Mouse (Mus musculus): ENCODE measurements around the gene Map2k6. TPM values are rescaled to one million over a fixed set of nuclear protein-coding genes. Genes with fewer than 3 reads are reported as not detected.

Gene Map2k6
- polyA plus RNA-seq, 1 experiment: 2.9 TPM

DNA sequence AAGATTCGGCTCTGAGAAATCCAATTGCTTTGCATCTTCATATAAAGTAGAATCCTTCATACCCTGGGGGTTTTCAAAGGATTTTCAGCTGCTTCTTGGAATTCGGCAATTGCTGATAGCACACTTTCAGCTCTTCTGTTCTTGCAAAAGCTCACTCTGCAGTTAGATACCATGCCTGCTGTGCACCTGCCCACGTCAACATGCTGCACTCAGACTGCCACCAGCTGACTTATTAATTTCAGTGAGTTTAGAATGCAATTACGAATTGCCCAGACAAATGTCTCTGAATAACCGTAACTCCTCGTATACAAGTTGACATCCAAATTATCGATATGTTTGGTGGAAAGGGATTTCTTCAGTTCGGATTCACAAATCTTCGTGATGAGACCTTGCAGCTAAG is 24.9 kb upstream of the Map2k6 start:
- no peak for TF ChIP-seq CEBPB (IDR thresholded peaks at IDR 0.05; ENCODE audit: insufficient read depth, poor library complexity, severe bottlenecking)
- Histone ChIP-seq H3K4me3 (no peak overlapping the region), H3K36me3 (ENCODE audit: control insufficient read depth, insufficient read depth) (no peaks in the 10 kb centered on the region), H3ac (ENCODE audit: control insufficient read depth, insufficient read length) (no peak overlapping the region), H3K4me2 (ENCODE audit: low read depth) (no peak overlapping the region), H3K27me3 (ENCODE audit: control insufficient read depth, insufficient read depth, insufficient read length) (no peaks in the 10 kb centered on the region), H3K79me2 (ENCODE audit: control insufficient read depth, insufficient read depth) (no peaks in the 10 kb centered on the region)

DNA sequence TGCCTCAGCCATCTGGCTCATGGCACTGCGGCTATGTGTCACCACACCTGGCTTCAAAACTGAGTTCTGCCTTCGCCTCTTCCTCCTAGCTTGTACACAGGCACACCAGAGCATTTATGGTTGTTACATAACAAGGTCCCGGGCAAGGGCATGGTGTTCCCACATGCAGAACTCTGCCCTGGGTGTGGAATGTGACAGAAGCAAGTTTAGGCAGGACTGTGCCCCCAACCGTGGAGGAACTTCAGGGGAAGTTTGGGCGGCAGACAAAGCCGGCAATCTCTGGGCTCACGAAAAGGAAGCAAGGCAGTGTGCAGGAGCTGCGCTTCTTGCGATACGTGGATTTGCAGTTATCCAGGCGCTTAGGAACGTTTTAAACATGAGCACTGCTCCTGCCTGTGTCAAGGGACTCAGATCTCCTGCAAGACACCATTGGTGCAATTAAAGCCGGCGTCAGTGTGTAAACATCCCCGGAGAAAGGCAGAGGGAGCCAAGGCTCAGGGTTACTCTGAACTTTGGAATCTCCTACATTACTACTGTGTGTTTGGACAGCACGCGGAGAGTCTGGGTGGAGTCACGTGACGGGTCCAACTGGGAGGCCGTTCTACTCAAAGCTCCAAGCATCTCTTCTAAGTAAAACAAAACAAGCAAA is 19.1 kb upstream of the Map2k6 start:
- no peaks in the 10 kb centered on the region for H3K79me2 ChIP-seq (ENCODE audit: control insufficient read depth, insufficient read depth)
- H3ac ChIP-seq (ENCODE audit: control insufficient read depth, insufficient read length): no peak overlapping the region
- peak overlapping the region; percentile 51 for H3K4me2 ChIP-seq (ENCODE audit: low read depth)
- H3K4me3 ChIP-seq: no peak overlapping the region
- no peaks in the 10 kb centered on the region for H3K27me3 ChIP-seq (ENCODE audit: control insufficient read depth, insufficient read depth, insufficient read length)
- no peaks in the 10 kb centered on the region for H3K36me3 ChIP-seq (ENCODE audit: control insufficient read depth, insufficient read depth)
- TF ChIP-seq E2F4 (IDR thresholded peaks at IDR 0.05; ENCODE audit: insufficient read depth): no peak
- TF ChIP-seq POLR2AphosphoS2 (IDR thresholded peaks at IDR 0.05; ENCODE audit: insufficient read length, low read depth): no peak
- peak; percentile 70 for TF ChIP-seq USF1 (IDR thresholded peaks at IDR 0.05; ENCODE audit: low read depth)
- no peak for TF ChIP-seq REST (IDR thresholded peaks at IDR 0.05; ENCODE audit: insufficient read depth, insufficient read length)

DNA sequence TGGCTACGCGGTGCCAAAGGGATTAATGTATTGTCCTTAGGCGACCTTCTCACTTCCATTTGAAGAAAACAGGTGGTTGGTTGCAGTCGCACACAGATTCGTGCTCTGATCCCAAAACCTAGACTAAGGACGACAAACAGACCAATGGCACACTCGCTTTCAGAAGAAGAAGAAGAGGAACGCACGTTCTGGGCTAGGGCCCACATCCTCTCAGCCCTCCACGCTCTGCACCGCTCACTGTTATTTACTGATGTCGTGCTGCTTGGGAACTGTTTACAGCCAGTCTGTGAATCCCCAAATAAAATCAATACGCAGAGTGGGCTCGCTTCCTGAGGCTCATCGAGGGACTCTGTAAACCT is 18.6 kb upstream of the Map2k6 start:
- Histone ChIP-seq H3ac (ENCODE audit: control insufficient read depth, insufficient read length) (no peak overlapping the region), H3K79me2 (ENCODE audit: control insufficient read depth, insufficient read depth) (no peaks in the 10 kb centered on the region), H3K27me3 (ENCODE audit: control insufficient read depth, insufficient read depth, insufficient read length) (no peaks in the 10 kb centered on the region), H3K4me2 (ENCODE audit: low read depth) (no peak overlapping the region), H3K36me3 (ENCODE audit: control insufficient read depth, insufficient read depth) (no peaks in the 10 kb centered on the region), H3K4me3 (no peak overlapping the region)
- TF ChIP-seq TCF3 (IDR thresholded peaks at IDR 0.05; ENCODE audit: insufficient read length, low read depth): no peak

DNA sequence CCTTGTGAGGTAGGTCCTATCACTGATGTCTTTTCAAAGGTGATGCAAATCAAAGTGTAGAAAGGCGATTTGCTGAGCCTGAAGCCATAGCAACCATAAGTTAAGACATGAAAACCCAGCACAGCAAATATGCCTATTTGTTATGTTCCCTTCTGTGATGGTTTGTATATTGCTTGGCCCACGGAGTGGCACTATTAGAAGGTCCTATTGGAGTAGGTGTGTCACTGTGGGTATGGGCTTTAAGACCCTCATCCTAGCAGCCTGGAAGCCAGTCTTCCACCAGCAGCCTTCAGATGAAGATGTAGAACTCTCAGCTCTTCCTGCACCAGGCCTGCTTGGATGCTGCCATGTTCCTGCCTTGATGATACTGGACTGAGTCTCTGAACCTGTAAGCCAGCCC is 13.4 kb upstream of the Map2k6 start:
- H3ac ChIP-seq (ENCODE audit: control insufficient read depth, insufficient read length): no peak overlapping the region
- no peaks in the 10 kb centered on the region for H3K36me3 ChIP-seq (ENCODE audit: control insufficient read depth, insufficient read depth)

DNA sequence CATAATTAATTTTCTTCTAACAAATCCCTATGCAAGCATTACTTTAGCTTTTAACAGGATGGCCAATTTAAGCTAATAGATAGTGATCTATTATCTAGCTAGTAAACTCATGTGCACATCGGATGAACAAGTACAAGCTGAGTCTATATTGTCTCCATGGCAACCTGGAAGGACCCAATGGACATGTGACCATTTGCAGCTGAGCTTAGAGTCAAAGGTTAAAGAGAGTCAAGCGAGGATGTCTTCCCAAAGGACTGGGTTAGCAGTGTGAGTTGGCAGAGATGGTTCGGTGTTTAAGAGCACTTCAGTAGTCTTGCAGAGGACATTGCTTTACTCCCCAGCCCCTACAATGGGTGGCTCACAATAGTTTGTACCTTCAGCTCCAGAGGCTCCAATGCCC is 6.2 kb upstream of the Map2k6 start:
- Histone ChIP-seq H3K27me3 (ENCODE audit: control insufficient read depth, insufficient read depth, insufficient read length) (no peaks in the 10 kb centered on the region), H3K36me3 (ENCODE audit: control insufficient read depth, insufficient read depth) (no peaks in the 10 kb centered on the region), H3K4me3 (no peak overlapping the region), H3K4me2 (ENCODE audit: low read depth) (no peak overlapping the region), H3K79me2 (ENCODE audit: control insufficient read depth, insufficient read depth) (no peaks in the 10 kb centered on the region), H3ac (ENCODE audit: control insufficient read depth, insufficient read length) (no peak overlapping the region)
- TF ChIP-seq USF1 (IDR thresholded peaks at IDR 0.05; ENCODE audit: low read depth) (no peak), TCF12 (IDR thresholded peaks at IDR 0.05; ENCODE audit: insufficient read depth, poor library complexity, severe bottlenecking) (no peak), CEBPB (IDR thresholded peaks at IDR 0.05; ENCODE audit: insufficient read depth, poor library complexity, severe bottlenecking) (no peak), MAX (IDR thresholded peaks at IDR 0.05; ENCODE audit: low read depth) (no peak), POLR2A (IDR thresholded peaks at IDR 0.05; ENCODE audit: insufficient read length, low read depth) (no peak)

More for the DNA sequence above, 13.4 kb upstream of the Map2k6 start:
- no peaks in the 10 kb centered on the region for H3K79me2 ChIP-seq (ENCODE audit: control insufficient read depth, insufficient read depth)
- no peaks in the 10 kb centered on the region for H3K27me3 ChIP-seq (ENCODE audit: control insufficient read depth, insufficient read depth, insufficient read length)
- H3K4me3 ChIP-seq: no peak overlapping the region
- no peak overlapping the region for H3K4me2 ChIP-seq (ENCODE audit: low read depth)
- TF ChIP-seq MYOG (IDR thresholded peaks at IDR 0.05; ENCODE audit: control insufficient read depth in 1 of 3, insufficient read depth in 1 of 3, insufficient read length in 2 of 3, low read depth in 2 of 3): no peak
- no peak for TF ChIP-seq POLR2AphosphoS2 (IDR thresholded peaks at IDR 0.05; ENCODE audit: insufficient read length, low read depth)
- no peak for TF ChIP-seq MYOD1 (IDR thresholded peaks at IDR 0.05; ENCODE audit: control insufficient read depth in 1 of 3, insufficient read length in 2 of 3, low read depth in 2 of 3)
- no peak for TF ChIP-seq TCF12 (IDR thresholded peaks at IDR 0.05; ENCODE audit: insufficient read depth, poor library complexity, severe bottlenecking)
- TF ChIP-seq SRF (IDR thresholded peaks at IDR 0.05; ENCODE audit: control insufficient read depth, insufficient read length, low read depth): no peak
- no peak for TF ChIP-seq USF1 (IDR thresholded peaks at IDR 0.05; ENCODE audit: low read depth)
- TF ChIP-seq MAX (IDR thresholded peaks at IDR 0.05; ENCODE audit: low read depth): no peak
- TF ChIP-seq TCF3 (IDR thresholded peaks at IDR 0.05; ENCODE audit: insufficient read length, low read depth): no peak
- TF ChIP-seq POLR2A (IDR thresholded peaks at IDR 0.05; ENCODE audit: insufficient read length, low read depth): no peak
- no peak for TF ChIP-seq REST (IDR thresholded peaks at IDR 0.05; ENCODE audit: insufficient read depth, insufficient read length)
- no peak for TF ChIP-seq CEBPB (IDR thresholded peaks at IDR 0.05; ENCODE audit: insufficient read depth, poor library complexity, severe bottlenecking)
- TF ChIP-seq E2F4 (IDR thresholded peaks at IDR 0.05; ENCODE audit: insufficient read depth): no peak

DNA sequence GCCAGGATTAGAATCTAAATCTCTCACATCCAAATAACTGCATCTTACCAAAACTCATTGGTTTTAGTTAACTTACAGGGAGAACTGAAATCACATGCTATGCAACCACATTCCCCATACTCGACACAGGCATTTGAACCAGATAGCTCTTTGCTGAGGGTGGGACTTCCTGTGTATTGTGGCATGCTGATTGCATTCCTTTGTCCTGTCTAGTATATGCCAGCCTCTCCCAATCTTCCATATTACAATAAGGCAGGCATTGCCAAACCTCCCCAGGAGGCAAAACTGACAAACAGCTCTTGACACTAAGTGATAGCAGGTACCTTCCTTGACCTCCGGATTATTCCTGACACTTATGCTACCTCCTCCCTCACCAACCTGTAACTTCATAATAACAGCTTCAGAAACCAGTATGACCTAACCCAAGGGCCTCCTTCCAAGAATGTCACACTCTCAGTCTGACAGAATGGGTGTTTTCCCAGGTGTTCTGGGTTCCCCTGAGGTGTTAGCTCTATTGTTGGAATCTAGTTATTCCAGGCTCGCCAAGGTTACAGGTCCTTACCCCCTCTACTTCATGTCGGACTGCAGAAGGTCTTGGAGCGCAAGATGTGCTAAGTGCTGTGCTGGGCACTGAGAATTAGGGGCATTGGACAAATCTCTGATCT is 4.0 kb upstream of the Map2k6 start:
- Histone ChIP-seq H3K4me2 (ENCODE audit: low read depth) (no peak overlapping the region), H3K4me3 (no peak overlapping the region), H3K79me2 (ENCODE audit: control insufficient read depth, insufficient read depth) (no peaks in the 10 kb centered on the region), H3K27me3 (ENCODE audit: control insufficient read depth, insufficient read depth, insufficient read length) (no peaks in the 10 kb centered on the region), H3K36me3 (ENCODE audit: control insufficient read depth, insufficient read depth) (no peaks in the 10 kb centered on the region), H3ac (ENCODE audit: control insufficient read depth, insufficient read length) (no peak overlapping the region)
- TF ChIP-seq MYOG (IDR thresholded peaks at IDR 0.05; ENCODE audit: control insufficient read depth in 1 of 3, insufficient read depth in 1 of 3, insufficient read length in 2 of 3, low read depth in 2 of 3) (no peak), TCF3 (IDR thresholded peaks at IDR 0.05; ENCODE audit: insufficient read length, low read depth) (no peak), TCF12 (IDR thresholded peaks at IDR 0.05; ENCODE audit: insufficient read depth, poor library complexity, severe bottlenecking) (no peak), POLR2AphosphoS2 (IDR thresholded peaks at IDR 0.05; ENCODE audit: insufficient read length, low read depth) (no peak), POLR2A (IDR thresholded peaks at IDR 0.05; ENCODE audit: insufficient read length, low read depth) (no peak), MAX (IDR thresholded peaks at IDR 0.05; ENCODE audit: low read depth) (no peak), REST (IDR thresholded peaks at IDR 0.05; ENCODE audit: insufficient read depth, insufficient read length) (no peak), CEBPB (IDR thresholded peaks at IDR 0.05; ENCODE audit: insufficient read depth, poor library complexity, severe bottlenecking) (no peak), SRF (IDR thresholded peaks at IDR 0.05; ENCODE audit: control insufficient read depth, insufficient read length, low read depth) (no peak), MYOD1 (IDR thresholded peaks at IDR 0.05; ENCODE audit: control insufficient read depth in 1 of 3, insufficient read length in 2 of 3, low read depth in 2 of 3) (no peak), USF1 (IDR thresholded peaks at IDR 0.05; ENCODE audit: low read depth) (no peak), E2F4 (IDR thresholded peaks at IDR 0.05; ENCODE audit: insufficient read depth) (no peak)
